Mouse (Mus musculus): ENCODE results near the gene Shcbp1l. TPM values are rescaled to one million over a fixed set of nuclear protein-coding genes. Genes with fewer than 3 reads are reported as not detected.
"Not testable (repeated sequence)": the region's sequence is repeated elsewhere in the genome, so short reads cannot be mapped to it uniquely, and the experiment has no call there.

Shcbp1l gene
- polyA plus RNA-seq, 1 experiment from 2014 or later = not detected

DNA sequence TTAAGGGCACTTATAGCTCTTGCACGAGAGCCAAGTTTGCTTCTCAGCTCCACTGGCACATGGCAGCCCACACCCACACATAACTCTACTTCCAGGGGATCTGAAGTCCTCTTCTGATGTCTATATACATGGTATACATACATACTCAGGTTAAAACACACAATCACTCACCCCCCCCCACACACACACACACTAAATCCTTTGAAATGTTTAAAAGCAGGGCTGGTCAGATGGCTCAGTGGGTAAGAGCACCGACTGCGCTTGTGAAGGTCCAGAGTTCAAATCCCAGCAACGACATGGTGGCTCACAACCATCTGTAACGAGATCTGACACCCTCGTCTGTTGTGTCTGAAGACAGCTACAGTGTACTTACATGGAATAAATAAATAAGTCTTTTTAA is 13.2 kb upstream of the Shcbp1l start:
- Histone ChIP-seq H3K9me3 (no peaks in the 10 kb centered on the region), H3K36me3 (no peaks in the 10 kb centered on the region), H3K27ac (no peak overlapping the region), H3K4me1 (replicated peaks) (no peaks in the 10 kb centered on the region), H3K27me3 (ENCODE audit: insufficient read depth, poor library complexity, severe bottlenecking) (no peaks in the 10 kb centered on the region), H3K4me3 (no peak overlapping the region)
- DNase-seq (ENCODE audit: low spot score) = no peak
- WGBS = 90% methylated on average over 6 of the region's 6 CpGs

DNA sequence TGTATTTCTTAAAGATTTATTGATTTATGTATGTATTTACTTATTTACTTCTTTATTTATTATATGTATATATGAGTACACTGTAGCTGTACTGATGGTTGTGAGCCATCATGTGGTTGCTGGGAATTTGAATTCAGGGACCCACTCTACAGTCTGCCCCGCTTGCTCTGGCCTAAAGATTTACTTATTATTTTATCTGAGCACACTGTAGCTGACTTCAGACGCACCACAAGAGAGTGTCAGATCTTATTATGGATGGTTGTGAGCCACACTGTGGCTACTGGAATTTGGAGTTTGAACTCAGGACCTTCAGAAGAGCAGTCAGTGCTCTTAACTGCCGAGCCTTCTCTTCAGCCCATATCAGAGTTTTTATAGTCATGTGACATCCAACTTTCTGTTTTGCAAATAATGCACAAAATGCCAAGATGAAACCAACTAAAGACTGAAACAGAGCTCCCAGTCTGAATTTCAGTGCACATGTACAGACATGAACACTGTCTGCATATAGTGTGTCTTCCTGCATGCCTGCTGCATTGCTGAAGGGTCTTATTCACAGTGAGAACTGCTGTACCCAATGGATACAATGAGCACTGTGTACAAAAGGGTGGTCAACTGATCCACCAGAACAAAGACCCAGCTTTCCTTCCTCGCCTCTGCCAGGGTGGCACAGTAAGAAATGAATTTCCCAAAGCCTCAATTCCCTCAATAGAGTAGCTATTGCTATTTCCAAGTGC is 12.1 kb upstream of the Shcbp1l start:
- not testable (repeated sequence) for H3K4me1 ChIP-seq (replicated peaks); H3K36me3 ChIP-seq; H3K9me3 ChIP-seq; H3K27ac ChIP-seq; DNase-seq (ENCODE audit: low spot score); H3K4me3 ChIP-seq; H3K27me3 ChIP-seq (ENCODE audit: insufficient read depth, poor library complexity, severe bottlenecking)
- 74% methylated on average over 3 of the region's 4 CpGs for WGBS

- not testable (repeated sequence) for DNase-seq (ENCODE audit: low spot score)
Measured at GRCm38 (mm10) chr1:153413397-153414020, 11.5 kb upstream of the Shcbp1l start.

GRCm38 (mm10) chr1:153414114-153414723 is 10.7 kb upstream of the Shcbp1l start:
- H3K27me3 ChIP-seq (ENCODE audit: insufficient read depth, poor library complexity, severe bottlenecking); H3K9me3 ChIP-seq; H3K36me3 ChIP-seq; H3K27ac ChIP-seq; H3K4me1 ChIP-seq (replicated peaks); H3K4me3 ChIP-seq; DNase-seq (ENCODE audit: low spot score): not testable (repeated sequence)
- 90% methylated on average over 24 of the region's 24 CpGs for WGBS

More at GRCm38 (mm10) chr1:153413397-153414020, 11.5 kb upstream of the Shcbp1l start:
- H3K4me1 ChIP-seq (replicated peaks); H3K27ac ChIP-seq; H3K9me3 ChIP-seq; H3K4me3 ChIP-seq; H3K36me3 ChIP-seq; H3K27me3 ChIP-seq (ENCODE audit: insufficient read depth, poor library complexity, severe bottlenecking): not testable (repeated sequence)
- 87% methylated on average over 13 of the region's 13 CpGs for WGBS

DNA sequence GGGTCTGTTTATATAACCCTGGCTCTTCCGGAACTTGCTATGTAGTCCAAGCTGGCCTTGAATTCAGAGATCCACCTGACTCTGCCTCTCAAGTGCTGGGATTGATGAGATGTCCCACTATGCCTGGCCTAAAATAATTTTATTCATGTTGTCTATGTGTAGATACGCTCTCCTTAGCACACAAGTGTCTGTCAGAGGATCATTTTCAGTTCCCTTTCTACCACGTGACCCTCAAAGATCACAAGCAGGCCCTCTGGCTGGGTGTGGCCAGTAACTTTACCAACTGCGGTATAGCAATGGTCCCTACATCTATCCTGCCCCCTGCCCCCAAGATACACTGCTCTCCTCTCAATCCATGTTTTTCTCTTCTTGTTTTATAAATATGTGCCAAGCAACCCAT is 10.0 kb upstream of the Shcbp1l start:
- 94% methylated on average over 4 of the region's 4 CpGs for WGBS
- Histone ChIP-seq H3K27ac (no peak overlapping the region), H3K36me3 (no peaks in the 10 kb centered on the region), H3K9me3 (no peaks in the 10 kb centered on the region), H3K4me1 (replicated peaks) (no peaks in the 10 kb centered on the region), H3K27me3 (ENCODE audit: insufficient read depth, poor library complexity, severe bottlenecking) (no peaks in the 10 kb centered on the region), H3K4me3 (no peak overlapping the region)
- DNase-seq (ENCODE audit: low spot score) = no peak

GRCm38 (mm10) chr1:153415742-153416141 is 9.2 kb upstream of the Shcbp1l start:
- not testable (repeated sequence) for DNase-seq (ENCODE audit: low spot score); H3K9me3 ChIP-seq; H3K27ac ChIP-seq; H3K27me3 ChIP-seq (ENCODE audit: insufficient read depth, poor library complexity, severe bottlenecking); H3K4me1 ChIP-seq (replicated peaks); H3K36me3 ChIP-seq; H3K4me3 ChIP-seq
- 71% methylated on average over 3 of the region's 5 CpGs for WGBS

- not testable (repeated sequence) for H3K27ac ChIP-seq; H3K9me3 ChIP-seq; H3K4me1 ChIP-seq (replicated peaks); DNase-seq (ENCODE audit: low spot score); H3K4me3 ChIP-seq; H3K27me3 ChIP-seq (ENCODE audit: insufficient read depth, poor library complexity, severe bottlenecking); H3K36me3 ChIP-seq
- 83% methylated on average over 3 of the region's 3 CpGs for WGBS
Measured at GRCm38 (mm10) chr1:153416271-153416832, 8.6 kb upstream of the Shcbp1l start.

- DNase-seq (ENCODE audit: low spot score); H3K4me1 ChIP-seq (replicated peaks); H3K36me3 ChIP-seq; H3K9me3 ChIP-seq; H3K27me3 ChIP-seq (ENCODE audit: insufficient read depth, poor library complexity, severe bottlenecking); H3K4me3 ChIP-seq; H3K27ac ChIP-seq: not testable (repeated sequence)
- WGBS = 72% methylated on average over 4 of the region's 4 CpGs
Measured at GRCm38 (mm10) chr1:153417805-153418204, 7.2 kb upstream of the Shcbp1l start.

GRCm38 (mm10) chr1:153424271-153424670 is 691 bp upstream of the Shcbp1l start:
- H3K9me3 ChIP-seq = 0 out of 2 replicates have a peak, but pooled peaks cover 2% of the 10 kb centered on the region
- peaks cover 17% of the 10 kb centered on the region for H3K4me1 ChIP-seq (replicated peaks)
- no peaks in the 10 kb centered on the region for H3K36me3 ChIP-seq
- 40% methylated on average over 12 of the region's 12 CpGs for WGBS
- H3K27ac ChIP-seq = no peak overlapping the region
- H3K27me3 ChIP-seq (ENCODE audit: insufficient read depth, poor library complexity, severe bottlenecking) = peaks cover 45% of the 10 kb centered on the region
- peak overlapping the region; percentile 72 for H3K4me3 ChIP-seq
- peak; percentile 10 for DNase-seq (ENCODE audit: low spot score)

GRCm38 (mm10) chr1:153431158-153431557 is 6.2 kb downstream of the Shcbp1l start:
- Histone ChIP-seq H3K36me3 (no peaks in the 10 kb centered on the region), H3K4me3 (no peak overlapping the region), H3K4me1 (replicated peaks) (0 out of 2 replicates have a peak, but pooled peaks cover 2% of the 10 kb centered on the region), H3K27ac (no peak overlapping the region), H3K27me3 (ENCODE audit: insufficient read depth, poor library complexity, severe bottlenecking) (peaks cover 16% of the 10 kb centered on the region), H3K9me3 (no peaks in the 10 kb centered on the region)
- DNase-seq (ENCODE audit: low spot score) = no peak
- WGBS = 75% methylated on average over 7 of the region's 7 CpGs

DNA sequence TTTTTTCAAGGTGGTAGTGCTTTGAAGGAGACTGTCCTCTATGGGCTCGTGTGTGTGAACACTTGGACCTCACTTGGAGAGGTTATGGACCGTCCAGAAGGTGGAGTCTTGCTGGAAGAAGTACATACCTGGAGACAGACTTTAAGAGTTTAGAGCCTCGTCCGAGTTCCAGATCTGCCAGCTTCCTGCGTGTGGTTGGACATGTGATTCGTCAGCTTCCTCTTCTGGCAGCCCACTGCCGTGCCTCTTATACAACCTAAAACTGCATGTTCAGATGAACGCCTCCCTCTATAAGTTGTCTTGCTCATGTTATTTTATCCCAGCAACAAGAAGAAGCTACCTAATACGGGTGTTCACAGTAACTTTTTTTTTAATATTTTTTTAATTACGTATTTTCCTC is 6.7 kb downstream of the Shcbp1l start:
- no peaks in the 10 kb centered on the region for H3K36me3 ChIP-seq
- H3K27ac ChIP-seq = no peak overlapping the region
- 90% methylated on average over 10 of the region's 10 CpGs for WGBS
- no peak for DNase-seq (ENCODE audit: low spot score)
- H3K4me3 ChIP-seq = no peak overlapping the region
- H3K27me3 ChIP-seq (ENCODE audit: insufficient read depth, poor library complexity, severe bottlenecking) = peaks cover 10% of the 10 kb centered on the region
- 0 out of 2 replicates have a peak, but pooled peaks cover 2% of the 10 kb centered on the region for H3K4me1 ChIP-seq (replicated peaks)
- no peaks in the 10 kb centered on the region for H3K9me3 ChIP-seq

DNA sequence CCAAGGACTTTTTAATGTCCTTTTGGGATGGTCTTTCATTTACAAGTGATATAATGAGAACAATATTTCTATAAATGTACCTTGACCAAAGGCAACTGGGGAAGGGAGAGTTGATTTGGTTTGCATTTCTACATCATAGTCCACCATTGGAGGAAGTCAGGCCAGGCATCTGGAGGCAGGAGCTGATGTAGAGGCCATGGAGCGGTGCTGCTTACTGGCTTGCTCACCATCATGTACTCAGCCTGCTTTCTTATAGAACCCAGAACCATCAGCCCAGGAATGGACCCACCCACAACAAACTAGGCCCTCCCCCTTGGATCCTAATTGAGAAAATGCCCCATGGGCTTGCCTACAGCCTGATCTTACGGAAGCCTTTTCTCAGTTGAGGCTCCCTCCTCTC is 7.4 kb downstream of the Shcbp1l start:
- Histone ChIP-seq H3K4me1 (replicated peaks) (0 out of 2 replicates have a peak, but pooled peaks cover 2% of the 10 kb centered on the region), H3K9me3 (no peaks in the 10 kb centered on the region), H3K27me3 (ENCODE audit: insufficient read depth, poor library complexity, severe bottlenecking) (peaks cover 4% of the 10 kb centered on the region; the same call in 1 of the 2 replicates), H3K4me3 (no peak overlapping the region), H3K27ac (no peak overlapping the region), H3K36me3 (no peaks in the 10 kb centered on the region)
- DNase-seq (ENCODE audit: low spot score) = no peak
- 88% methylated on average over 2 of the region's 2 CpGs for WGBS

Measured in hindbrain, embryonic 10.5 days (tissue).